Mouse (Mus musculus): Measurements from ENCODE around the gene Nmnat2.

- TF ChIP-seq CTCF (IDR thresholded peaks at IDR 0.05; ENCODE audit: control insufficient read depth, insufficient read depth, insufficient read length): no peak
- no peak for TF ChIP-seq MYOG (IDR thresholded peaks at IDR 0.05; ENCODE audit: control insufficient read depth, extremely low read depth, insufficient read length)
Observed at GRCm38 (mm10) chr1:153010353-153011351, 55.9 kb downstream of the Nmnat2 start.
